Mouse (Mus musculus): ENCODE measurements around the gene B3galt1.

GRCm38 (mm10) chr2:67658091-67658490, 92.4 kb downstream of the B3galt1 start:
- TF ChIP-seq TAL1 (IDR thresholded peaks at IDR 0.05; ENCODE audit: low read length), result no peak
- TF ChIP-seq GATA1 (IDR thresholded peaks at IDR 0.05; ENCODE audit: low read length), result no peak
